Mouse (Mus musculus): ENCODE measurements around the gene Brca1.

DNA sequence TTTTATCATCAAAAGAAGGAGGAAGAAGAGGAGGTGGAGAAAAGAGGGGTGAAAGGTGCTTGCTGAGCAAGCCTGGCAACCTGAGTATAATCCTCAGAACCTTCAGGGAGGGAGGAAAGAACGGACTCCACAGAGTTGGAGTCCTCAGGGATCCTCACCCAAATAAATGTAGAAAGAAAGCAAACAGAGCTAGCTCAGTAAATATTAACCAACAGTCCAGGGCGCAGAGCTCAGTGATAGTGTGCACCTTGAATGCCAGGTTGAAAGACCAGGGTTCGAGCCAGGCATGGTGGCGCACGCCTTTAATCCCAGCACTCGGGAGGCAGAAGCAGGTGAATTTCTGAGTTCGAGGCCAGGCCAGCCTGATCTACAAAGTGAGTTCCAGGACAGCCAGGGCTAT is 96.1 kb downstream of the Brca1 start:
- TF ChIP-seq CTCF (IDR thresholded peaks at IDR 0.05; ENCODE audit: extremely low read depth, insufficient read depth, low read length): no peak
- no peak for TF ChIP-seq POLR2A (IDR thresholded peaks at IDR 0.05; ENCODE audit: extremely low read depth, insufficient read depth, low read length)

Data from cortical plate, adult 2 months (tissue).